Mouse (Mus musculus) cerebellum, adult 2 months (tissue): ENCODE measurements around the gene Klhdc4. TPM values are rescaled to one million over a fixed set of nuclear protein-coding genes. Genes with fewer than 3 reads are reported as not detected.

Experiments
- DNase-seq, 2 experiments: peaks; one replicate each; pipeline ENCODE4 v3.0.0; 2021
- H3K27ac ChIP-seq: fragments of 200-500 bp; 2 replicates; pipeline ENCODE4 v1.5.1; 2012; ENCODE audit warnings: low read length, control low read depth, inconsistent platforms; ENCODE audit not compliant: insufficient read depth
- H3K27me3 ChIP-seq: fragments of 200-500 bp; 2 replicates; pipeline ENCODE4 v1.6.1; 2012; ENCODE audit warnings: inconsistent platforms, mild to moderate bottlenecking, low read length, moderate library complexity; ENCODE audit not compliant: control insufficient read depth, insufficient read depth
- H3K4me1 ChIP-seq: fragments of 200-500 bp; 2 replicates; pipeline ENCODE4 v1.6.1; 2011; ENCODE audit warnings: low read length; ENCODE audit not compliant: control insufficient read depth, insufficient read depth
- H3K4me3 ChIP-seq: fragments of 200-500 bp; replicated peaks from 2 replicates; pipeline ENCODE3; 2011; ENCODE audit warnings: mild to moderate bottlenecking, low read depth, low read length, control low read depth; ENCODE audit not compliant: insufficient read depth
- CTCF ChIP-seq: fragments of 200-500 bp; IDR thresholded peaks from 2 replicates; pipeline ENCODE4 v1.5.1; 2011; ENCODE audit warnings: low read depth, mild to moderate bottlenecking, control low read depth, low read length, moderate library complexity, borderline replicate concordance; ENCODE audit not compliant: insufficient read depth
- POLR2A ChIP-seq: fragments of 200-500 bp; IDR thresholded peaks from 2 replicates; pipeline ENCODE4 v1.6.1; 2011; ENCODE audit warnings: low read length, control low read depth, borderline replicate concordance; ENCODE audit not compliant: insufficient read depth
- WGBS: fragments of 180-500 bp; shearing (Covaris S2); methylation state at CpG from one replicate; pipeline ENCODE4 v1.1.7; 2018; 5-methylcytosine and 5-hydroxymethylcytosine counted together
- polyA plus RNA-seq: library from polyadenylated mRNA; depleted of rRNA; stranded (reverse); fragments of >200 nt; gene quantifications from 2 replicates; pipeline ENCODE4 v1.2.3, GENCODE M21; 2012

The Klhdc4 gene
- polyA plus RNA-seq, 1 experiment: 43.6 TPM

- WGBS: 33% methylated on average over 19 of the region's 19 CpGs
- Histone ChIP-seq H3K4me3 (no peak overlapping the region), H3K27ac (no peak overlapping the region), H3K4me1 (peaks cover 70% of the 10 kb centered on the region), H3K27me3 (no peaks in the 10 kb centered on the region)
- no peak for DNase-seq
- TF ChIP-seq CTCF (no peak), POLR2A (no peak)
Observed at GRCm38 (mm10) chr8:121770845-121771752, 58.3 kb downstream of the Klhdc4 start.

- Histone ChIP-seq H3K4me1 (peaks cover 71% of the 10 kb centered on the region), H3K4me3 (no peak overlapping the region), H3K27me3 (no peaks in the 10 kb centered on the region), H3K27ac (peak overlapping the region; percentile 60)
- peak; percentile 71 to 85 for DNase-seq
- TF ChIP-seq POLR2A (no peak), CTCF (no peak)
- 20% methylated on average over 2 of the region's 2 CpGs for WGBS
Observed at GRCm38 (mm10) chr8:121769621-121770020, 59.7 kb downstream of the Klhdc4 start.

- no peak for DNase-seq
- TF ChIP-seq POLR2A (no peak), CTCF (no peak)
- Histone ChIP-seq H3K27ac (peak overlapping the region; percentile 60; the same call in 1 of the 2 replicates), H3K27me3 (no peaks in the 10 kb centered on the region), H3K4me1 (peaks cover 76% of the 10 kb centered on the region), H3K4me3 (no peak overlapping the region)
- WGBS: 41% methylated on average over 3 of the region's 3 CpGs
Observed at GRCm38 (mm10) chr8:121769095-121769494, 60.3 kb downstream of the Klhdc4 start.

GRCm38 (mm10) chr8:121765594-121766138, 63.7 kb downstream of the Klhdc4 start:
- Histone ChIP-seq H3K4me1 (peaks cover 87% of the 10 kb centered on the region), H3K27ac (no peak overlapping the region)

GRCm38 (mm10) chr8:121763700-121764013, 65.7 kb downstream of the Klhdc4 start:
- TF ChIP-seq POLR2A: no peak
- TF ChIP-seq CTCF: no peak
- DNase-seq: no peak
- peaks cover 84% of the 10 kb centered on the region for H3K4me1 ChIP-seq
- no peak overlapping the region for H3K27ac ChIP-seq
- WGBS: 38% methylated on average over 9 of the region's 9 CpGs
- H3K4me3 ChIP-seq: no peak overlapping the region
- no peaks in the 10 kb centered on the region for H3K27me3 ChIP-seq

More at GRCm38 (mm10) chr8:121765594-121766138, 63.7 kb downstream of the Klhdc4 start:
- TF ChIP-seq POLR2A: no peak
- no peak for TF ChIP-seq CTCF
- H3K27me3 ChIP-seq: no peaks in the 10 kb centered on the region
- DNase-seq: no peak
- WGBS: 30% methylated on average over 7 of the region's 7 CpGs
- H3K4me3 ChIP-seq: no peak overlapping the region

GRCm38 (mm10) chr8:121762999-121763699, 66.2 kb downstream of the Klhdc4 start:
- Histone ChIP-seq H3K4me3 (no peak overlapping the region), H3K4me1 (peaks cover 86% of the 10 kb centered on the region), H3K27ac (no peak overlapping the region), H3K27me3 (no peaks in the 10 kb centered on the region)
- DNase-seq: no peak
- TF ChIP-seq CTCF (no peak), POLR2A (no peak)
- 15% methylated on average over 7 of the region's 7 CpGs for WGBS

- WGBS: 50% methylated on average over 10 of the region's 10 CpGs
Observed at GRCm38 (mm10) chr8:121761480-121761879, 67.9 kb downstream of the Klhdc4 start.

GRCm38 (mm10) chr8:121760484-121760883, 68.9 kb downstream of the Klhdc4 start:
- peak; percentile 68 to 74 for DNase-seq
- TF ChIP-seq CTCF (no peak), POLR2A (no peak)
- WGBS: 5% methylated on average over 7 of the region's 7 CpGs
- H3K4me3 ChIP-seq: no peak overlapping the region
- H3K27me3 ChIP-seq: no peaks in the 10 kb centered on the region
- H3K4me1 ChIP-seq: peaks cover 69% of the 10 kb centered on the region
- peak overlapping the region; percentile 8 for H3K27ac ChIP-seq

More at GRCm38 (mm10) chr8:121761480-121761879, 67.9 kb downstream of the Klhdc4 start:
- TF ChIP-seq POLR2A (no peak), CTCF (no peak)
- H3K4me3 ChIP-seq: no peak overlapping the region
- 0 out of 2 replicates have a peak overlapping the region, but pooled peaks have one; percentile 20 for H3K27ac ChIP-seq
- H3K4me1 ChIP-seq: peaks cover 69% of the 10 kb centered on the region
- no peaks in the 10 kb centered on the region for H3K27me3 ChIP-seq
- no peak for DNase-seq
